Mouse (Mus musculus): ENCODE measurements around the gene Car6.

- TF ChIP-seq EP300 (IDR thresholded peaks at IDR 0.05; ENCODE audit: low read depth) (no peak), CTCF (IDR thresholded peaks at IDR 0.05; ENCODE audit: low read depth) (no peak)
Measured at GRCm38 (mm10) chr4:150144242-150144641, 56.9 kb downstream of the Car6 start.
